Mouse (Mus musculus) layer of hippocampus, postnatal 25 days (tissue): ENCODE measurements around the gene S100a9. TPM values are rescaled to one million over a fixed set of nuclear protein-coding genes. Genes with fewer than 3 reads are reported as not detected.

Experiments used
- total RNA-seq, 2 experiments: library from RNA; stranded (reverse); gene quantifications; 2 replicates each; pipeline ENCODE4 v1.2.3; 2021

S100a9 gene
- total RNA-seq, 2 experiments from 2014 or later: not detected

Other genes starting within 250 kb of the S100a9 start
- 1 to 10 TPM; 4.7 to 5.0 TPM for gene Npr1, start 229.9 kb downstream of the S100a9 start, total RNA-seq
- 10 to 100 TPM; 81.2 to 87.4 TPM for gene Ilf2, start 219.6 kb downstream of the S100a9 start, total RNA-seq
- 10 to 100 TPM; 49.8 to 53.4 TPM for gene Snapin, start 204.7 kb downstream of the S100a9 start, total RNA-seq
- 100 to 1,000 TPM; 159 to 166 TPM for gene Chtop, start 186.2 kb downstream of the S100a9 start, total RNA-seq
- gene S100a1, start 181.3 kb downstream of the S100a9 start, total RNA-seq: 100 to 1,000 TPM in 1 of 2 experiments, 10 to 100 TPM in 1; 92.6 to 106 TPM
- gene S100a13, start 181.3 kb downstream of the S100a9 start, total RNA-seq: 10 to 100 TPM; 22.6 to 27.6 TPM
- gene S100a14, start 168.9 kb downstream of the S100a9 start, total RNA-seq: under 1 TPM; 0.39 to 0.42 TPM
- 100 to 1,000 TPM; 101 to 107 TPM for gene S100a16, start 158.5 kb downstream of the S100a9 start, total RNA-seq
- gene S100a3, start 135.1 kb downstream of the S100a9 start, total RNA-seq: 1 to 10 TPM; 1.9 to 2.1 TPM
- not detected for gene S100a2, start 105.5 kb downstream of the S100a9 start, total RNA-seq
- not detected for gene Gm42674, start 93.8 kb downstream of the S100a9 start, total RNA-seq
- gene S100a4, start 92.0 kb downstream of the S100a9 start, total RNA-seq: 1 to 10 TPM; 4.1 to 6.5 TPM
- gene S100a5, start 87.2 kb downstream of the S100a9 start, total RNA-seq: not detected
- 10 to 100 TPM; 23.1 to 24.9 TPM for gene S100a6, start 82.8 kb downstream of the S100a9 start, total RNA-seq
- gene S100a7a, start 41.7 kb downstream of the S100a9 start, total RNA-seq: under 1 TPM; 0.20 to 0.28 TPM
- not detected for gene S100a8, start 26.7 kb downstream of the S100a9 start, total RNA-seq
- gene Pglyrp4, start 31.2 kb upstream of the S100a9 start, total RNA-seq: not detected
- gene Gm5849, start 82.2 kb upstream of the S100a9 start, total RNA-seq: not detected